Mouse (Mus musculus) layer of hippocampus, postnatal 25 days (tissue): Measurements from ENCODE around the gene Ift43. TPM values are rescaled to one million over a fixed set of nuclear protein-coding genes. Genes with fewer than 3 reads are reported as not detected.

Experiments used
- total RNA-seq, 2 experiments: library from RNA; stranded (reverse); gene quantifications; 2 replicates each; pipeline ENCODE4 v1.2.3; 2021

Ift43 gene
- total RNA-seq, 2 experiments from 2014 or later, result 12.5 to 14.4 TPM

Other genes with a start within 250 kb of the Ift43 start
- gene Tgfb3, start 3.5 kb upstream of the Ift43 start, total RNA-seq, result 10 to 100 TPM; 13.5 to 14.8 TPM
- 10 to 100 TPM; 31.5 to 34.7 TPM for gene Gpatch2l, start 159.3 kb downstream of the Ift43 start, total RNA-seq